Mouse (Mus musculus): ENCODE data around the gene Rhof. TPM values are rescaled to one million over a fixed set of nuclear protein-coding genes. Genes with fewer than 3 reads are reported as not detected.

Rhof gene
- polyA plus RNA-seq, 1 experiment from 2014 or later = 1.2 TPM

DNA sequence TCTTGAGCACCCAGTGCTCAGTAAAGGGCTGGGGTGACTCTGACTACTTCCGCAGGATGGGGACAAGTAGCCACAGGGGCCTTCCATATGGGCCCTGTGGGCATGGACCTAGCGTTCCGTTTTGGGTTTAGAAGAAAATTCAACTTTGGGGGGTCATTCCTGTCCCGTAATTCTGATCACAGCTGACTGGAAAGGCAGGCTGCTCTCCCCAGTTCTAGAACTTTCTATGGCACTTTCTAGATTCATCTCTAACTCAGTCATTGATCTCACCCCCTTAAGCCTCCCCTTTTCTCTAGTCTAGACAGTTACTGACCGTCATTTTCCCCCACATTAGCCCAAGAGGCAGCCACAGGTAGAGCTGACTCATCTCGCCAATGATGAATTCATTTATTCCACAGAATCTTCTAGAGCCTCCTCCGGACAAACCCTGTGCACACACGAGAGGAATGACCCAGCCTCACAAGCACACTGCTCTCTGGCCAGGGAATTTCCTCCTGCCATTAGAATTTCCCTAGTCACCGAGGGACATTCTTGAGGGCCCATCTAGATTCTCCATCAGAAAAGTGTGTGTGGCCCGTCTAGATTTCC lies 3.2 kb downstream of the Rhof start:
- H3K36me3 ChIP-seq (replicated peaks) = peaks cover 53% of the 10 kb centered on the region
- no peak for DNase-seq (ENCODE audit: low spot score)
- H3K4me1 ChIP-seq = peaks cover 40% of the 10 kb centered on the region
- H3K27ac ChIP-seq (replicated peaks) = no peak overlapping the region
- peaks cover 17% of the 10 kb centered on the region for H3K27me3 ChIP-seq (replicated peaks; ENCODE audit: low read depth, poor library complexity, severe bottlenecking)
- WGBS = 86% methylated on average over 10 of the region's 10 CpGs
- H3K9me3 ChIP-seq = no peaks in the 10 kb centered on the region
- H3K4me3 ChIP-seq = no peak overlapping the region

DNA sequence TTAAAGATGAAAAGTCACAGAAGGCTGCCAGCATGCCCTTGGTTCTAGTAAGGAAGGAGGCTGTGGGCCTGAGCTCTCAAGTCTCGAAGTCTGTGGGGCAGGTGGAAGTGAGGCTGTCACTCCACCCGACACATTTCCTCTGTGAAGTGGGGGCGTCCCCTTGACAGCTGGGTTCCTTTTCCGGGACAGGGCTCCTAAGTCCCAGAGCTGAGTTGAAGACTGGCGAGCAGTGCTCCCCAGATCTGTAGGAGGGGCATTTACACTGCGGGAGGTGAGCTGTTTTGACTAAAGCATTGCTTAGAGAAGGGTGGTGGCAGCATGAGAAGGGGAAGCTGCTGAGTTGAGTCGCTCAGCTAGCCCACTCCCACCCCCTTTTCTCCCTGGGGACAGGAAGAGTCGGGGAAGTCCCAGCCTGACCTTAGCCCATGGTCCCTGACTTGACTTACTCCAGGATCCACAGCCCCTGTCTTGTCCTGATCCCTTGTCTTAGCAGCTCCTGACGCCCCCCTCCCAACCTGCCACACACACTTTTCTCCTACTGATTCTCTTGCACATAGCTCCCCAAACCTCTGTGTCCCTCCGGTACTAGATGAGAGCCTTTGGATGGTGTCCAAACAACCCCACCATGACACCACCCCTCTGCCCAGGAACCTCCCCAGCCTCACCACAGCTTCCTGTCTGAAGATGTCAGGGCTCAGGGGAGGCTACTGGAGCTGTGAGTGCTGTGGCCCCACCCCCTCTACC lies 3.9 kb downstream of the Rhof start:
- Histone ChIP-seq H3K27ac (replicated peaks) (no peak overlapping the region), H3K27me3 (replicated peaks; ENCODE audit: low read depth, poor library complexity, severe bottlenecking) (peaks cover 17% of the 10 kb centered on the region), H3K4me3 (no peak overlapping the region), H3K4me1 (peaks cover 33% of the 10 kb centered on the region), H3K36me3 (replicated peaks) (peaks cover 52% of the 10 kb centered on the region), H3K9me3 (no peaks in the 10 kb centered on the region)
- no peak for DNase-seq (ENCODE audit: low spot score)
- WGBS = 57% methylated on average over 10 of the region's 10 CpGs

DNA sequence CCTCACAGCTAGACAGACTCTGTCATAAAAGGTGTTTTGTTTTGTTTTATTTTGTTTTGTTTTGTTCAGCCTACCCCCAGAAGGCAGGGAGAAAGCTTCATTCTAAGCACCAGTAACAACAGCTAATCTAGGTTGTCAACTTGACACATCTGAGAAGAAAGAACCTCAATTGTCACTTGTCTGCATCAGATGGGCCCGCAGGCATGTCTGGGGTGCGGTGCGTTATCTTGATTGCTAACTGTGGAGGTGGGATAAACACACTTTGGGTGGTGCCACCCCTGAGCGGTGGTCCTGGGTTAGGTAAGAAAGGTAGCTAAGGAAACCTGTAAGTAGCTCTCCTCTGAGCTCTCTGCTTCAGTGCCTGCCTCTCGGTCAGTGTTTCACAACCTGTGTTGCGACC lies 5.5 kb downstream of the Rhof start:
- H3K4me1 ChIP-seq = peaks cover 18% of the 10 kb centered on the region
- WGBS = 75% methylated on average over 6 of the region's 6 CpGs

DNA sequence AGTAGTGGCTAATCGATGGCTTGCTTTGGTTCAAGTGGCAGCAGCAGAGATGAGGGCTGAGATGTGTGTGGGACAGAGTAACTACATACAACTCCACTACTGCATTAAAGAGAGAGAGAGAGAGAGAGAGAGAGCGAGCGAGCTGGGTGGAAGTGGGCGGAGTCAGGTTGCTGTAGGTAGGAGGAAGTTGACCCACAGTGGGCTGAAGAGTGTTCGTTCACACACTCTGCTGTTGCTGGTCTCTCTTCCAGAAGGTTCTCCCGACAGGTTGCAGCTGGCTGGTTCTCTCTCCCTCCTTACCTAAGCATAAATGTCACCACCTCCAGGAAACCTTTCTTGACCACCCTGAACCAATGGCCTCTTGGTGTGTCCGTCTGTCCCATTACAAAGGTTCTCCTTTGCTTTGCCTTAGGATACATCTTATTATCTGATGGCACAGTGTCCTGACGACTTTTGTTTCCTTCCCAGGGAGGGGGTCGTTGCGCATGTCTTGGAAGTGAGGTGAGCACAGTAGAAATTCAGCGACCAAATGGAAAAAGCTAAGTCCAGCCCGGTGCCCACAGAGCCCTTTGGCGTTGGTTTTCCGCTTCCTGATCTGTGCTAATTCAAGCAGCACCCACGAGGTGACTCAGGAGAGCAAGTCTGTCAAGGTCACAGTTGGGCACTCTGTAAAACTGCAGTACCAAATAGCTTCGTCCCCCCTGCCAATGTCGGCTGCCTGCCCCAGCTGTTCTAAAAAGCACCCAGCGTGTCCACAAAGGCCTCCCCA lies 6.7 kb downstream of the Rhof start:
- Histone ChIP-seq H3K27me3 (replicated peaks; ENCODE audit: low read depth, poor library complexity, severe bottlenecking) (peaks cover 4% of the 10 kb centered on the region; the same call in 1 of the 2 replicates), H3K4me1 (peaks cover 10% of the 10 kb centered on the region; the same call in 1 of the 2 replicates), H3K9me3 (peaks cover 3% of the 10 kb centered on the region; the same call in 1 of the 2 replicates), H3K36me3 (replicated peaks) (peaks cover 54% of the 10 kb centered on the region), H3K27ac (replicated peaks) (no peak overlapping the region), H3K4me3 (no peak overlapping the region)
- WGBS = 85% methylated on average over 18 of the region's 18 CpGs
- DNase-seq (ENCODE audit: low spot score) = no peak

More for the DNA sequence above, 5.5 kb downstream of the Rhof start:
- Histone ChIP-seq H3K9me3 (peaks cover 3% of the 10 kb centered on the region; the same call in 1 of the 2 replicates), H3K4me3 (no peak overlapping the region), H3K36me3 (replicated peaks) (peaks cover 62% of the 10 kb centered on the region), H3K27ac (replicated peaks) (no peak overlapping the region), H3K27me3 (replicated peaks; ENCODE audit: low read depth, poor library complexity, severe bottlenecking) (peaks cover 15% of the 10 kb centered on the region)
- DNase-seq (ENCODE audit: low spot score) = no peak

DNA sequence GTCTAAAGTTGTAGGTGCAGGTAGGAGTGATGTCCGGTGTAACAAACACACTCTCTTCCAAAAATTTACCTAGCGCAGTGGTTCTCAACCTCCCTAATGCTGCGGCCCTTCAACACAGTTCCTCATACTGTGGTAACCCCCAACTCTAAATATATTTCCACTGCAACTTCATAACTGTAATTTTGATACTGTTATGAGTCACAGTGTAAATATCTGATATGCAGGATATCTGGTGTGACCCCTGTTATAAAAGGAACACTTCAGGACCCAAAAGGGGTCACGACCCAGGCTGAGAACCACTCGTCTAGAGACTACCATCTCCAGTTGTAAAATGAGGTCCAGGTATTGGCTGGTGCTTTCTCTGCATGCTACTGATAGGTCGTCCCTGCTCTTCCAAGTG lies 7.4 kb downstream of the Rhof start:
- WGBS = 82% methylated on average over 6 of the region's 6 CpGs
- Histone ChIP-seq H3K27ac (replicated peaks) (no peak overlapping the region), H3K36me3 (replicated peaks) (peaks cover 47% of the 10 kb centered on the region), H3K4me3 (no peak overlapping the region), H3K4me1 (peaks cover 11% of the 10 kb centered on the region; the same call in 1 of the 2 replicates), H3K27me3 (replicated peaks; ENCODE audit: low read depth, poor library complexity, severe bottlenecking) (no peaks in the 10 kb centered on the region; the same call in 1 of the 2 replicates), H3K9me3 (peaks cover 3% of the 10 kb centered on the region; the same call in 1 of the 2 replicates)
- DNase-seq (ENCODE audit: low spot score) = no peak

DNA sequence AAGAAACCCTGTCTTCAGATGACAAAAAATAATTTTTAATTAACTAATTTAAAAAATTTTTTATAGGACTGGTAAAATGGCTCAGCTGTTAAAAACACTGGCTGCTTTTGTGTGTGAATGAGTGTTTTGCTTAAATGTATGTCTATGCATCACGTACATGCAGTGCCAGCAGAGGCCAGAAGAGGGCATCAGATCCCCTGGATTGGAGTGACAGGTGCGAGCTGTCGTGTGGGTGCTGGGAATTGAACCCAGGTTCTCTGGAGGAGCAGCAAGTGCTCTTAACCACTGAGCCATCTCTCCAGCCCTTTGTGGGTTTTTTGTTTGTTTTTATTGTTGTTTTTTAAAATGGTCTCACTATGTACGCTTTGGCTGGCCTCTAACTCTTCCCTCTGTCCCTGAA lies 10.3 kb downstream of the Rhof start:
- H3K36me3 ChIP-seq (replicated peaks) = peaks cover 33% of the 10 kb centered on the region
- peaks cover 3% of the 10 kb centered on the region; the same call in 1 of the 2 replicates for H3K4me1 ChIP-seq
- no peaks in the 10 kb centered on the region for H3K27me3 ChIP-seq (replicated peaks; ENCODE audit: low read depth, poor library complexity, severe bottlenecking)
- peaks cover 3% of the 10 kb centered on the region; the same call in 1 of the 2 replicates for H3K9me3 ChIP-seq
- 89% methylated on average over 4 of the region's 4 CpGs for WGBS
- no peak for DNase-seq (ENCODE audit: low spot score)
- H3K27ac ChIP-seq (replicated peaks) = no peak overlapping the region
- no peak overlapping the region for H3K4me3 ChIP-seq

DNA sequence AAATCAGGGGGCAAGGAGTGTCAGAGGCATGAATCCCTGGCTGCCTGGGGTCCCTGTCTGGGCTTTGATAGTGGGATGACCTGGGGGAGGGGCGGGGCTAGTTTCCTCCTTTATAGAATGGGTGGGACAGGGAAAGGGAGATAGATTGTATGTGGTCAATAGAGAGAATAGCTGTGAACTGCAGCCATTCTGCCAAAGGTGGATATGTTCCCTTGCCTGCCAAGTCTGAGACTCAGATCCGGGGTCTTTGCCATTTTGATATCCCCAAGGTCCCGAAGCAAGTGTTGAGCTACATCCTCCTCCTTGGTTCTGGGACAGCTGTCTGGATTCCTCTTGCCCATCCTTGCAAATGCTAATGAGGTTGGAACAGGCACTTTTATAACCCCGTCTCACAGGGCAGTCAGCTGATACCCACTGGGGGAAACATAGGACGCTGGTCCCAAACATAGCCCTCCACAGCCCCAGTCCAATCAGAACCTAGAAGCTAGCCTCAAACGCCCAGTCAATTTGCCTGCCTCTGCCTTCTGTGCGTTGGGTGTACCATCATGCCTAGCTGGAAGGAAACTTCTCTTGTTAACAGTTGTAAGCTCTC lies 11.8 kb downstream of the Rhof start:
- Histone ChIP-seq H3K36me3 (replicated peaks) (peaks cover 25% of the 10 kb centered on the region), H3K9me3 (peaks cover 3% of the 10 kb centered on the region; the same call in 1 of the 2 replicates), H3K4me3 (no peak overlapping the region), H3K27me3 (replicated peaks; ENCODE audit: low read depth, poor library complexity, severe bottlenecking) (no peaks in the 10 kb centered on the region), H3K27ac (replicated peaks) (no peak overlapping the region; the same call in 1 of the 2 replicates), H3K4me1 (peaks cover 8% of the 10 kb centered on the region; the same call in 1 of the 2 replicates)
- no peak for DNase-seq (ENCODE audit: low spot score)
- WGBS = 69% methylated on average over 7 of the region's 7 CpGs

DNA sequence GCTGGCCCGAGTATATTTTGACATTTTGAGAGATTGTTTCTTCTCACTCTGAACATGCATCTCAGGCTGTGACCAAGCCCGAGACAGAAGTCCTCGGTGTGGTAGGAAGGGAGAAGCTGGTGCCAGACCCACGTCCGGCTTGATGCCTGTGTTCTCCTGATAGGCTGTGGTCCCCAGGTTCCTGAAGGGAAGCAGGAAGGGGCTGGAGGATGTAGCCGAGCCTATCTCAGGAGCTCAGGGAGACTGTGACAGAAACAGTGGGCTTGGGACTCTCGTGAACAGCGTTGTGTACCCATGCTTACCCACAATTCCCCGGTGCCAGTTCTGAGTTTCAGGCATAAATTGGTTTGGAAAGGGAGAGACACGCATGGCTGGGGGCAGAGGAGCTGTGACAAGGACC lies 13.7 kb downstream of the Rhof start:
- peaks cover 17% of the 10 kb centered on the region for H3K36me3 ChIP-seq (replicated peaks)
- no peak overlapping the region for H3K4me3 ChIP-seq
- peaks cover 9% of the 10 kb centered on the region; the same call in 1 of the 2 replicates for H3K4me1 ChIP-seq
- H3K27me3 ChIP-seq (replicated peaks; ENCODE audit: low read depth, poor library complexity, severe bottlenecking) = no peaks in the 10 kb centered on the region
- H3K27ac ChIP-seq (replicated peaks) = no peak overlapping the region
- peaks cover 3% of the 10 kb centered on the region; the same call in 1 of the 2 replicates for H3K9me3 ChIP-seq
- WGBS = 85% methylated on average over 10 of the region's 10 CpGs
- DNase-seq (ENCODE audit: low spot score) = no peak

DNA sequence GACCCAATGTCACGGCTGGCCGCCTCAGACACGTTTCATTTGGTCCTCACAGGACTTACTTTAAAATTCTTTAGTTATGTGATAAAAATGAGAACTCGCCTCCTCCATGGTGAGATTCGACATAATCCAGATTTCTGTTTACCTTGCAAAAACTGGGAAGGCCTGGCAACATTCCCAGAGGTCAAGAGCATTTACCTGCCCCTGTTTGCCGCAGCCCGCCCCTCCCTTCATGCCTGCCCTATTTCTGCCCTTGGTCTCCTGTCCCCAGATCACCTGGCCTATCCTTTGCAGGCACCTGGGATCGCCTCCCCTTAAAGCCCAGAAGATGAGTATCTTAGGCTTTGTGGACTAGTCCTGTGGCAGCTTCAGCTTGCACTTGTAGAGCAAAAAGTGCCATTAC lies 14.7 kb downstream of the Rhof start:
- peaks cover 8% of the 10 kb centered on the region for H3K36me3 ChIP-seq (replicated peaks)
- H3K4me1 ChIP-seq = peaks cover 9% of the 10 kb centered on the region; the same call in 1 of the 2 replicates
- no peaks in the 10 kb centered on the region for H3K27me3 ChIP-seq (replicated peaks; ENCODE audit: low read depth, poor library complexity, severe bottlenecking)
- 85% methylated on average over 8 of the region's 8 CpGs for WGBS
- DNase-seq (ENCODE audit: low spot score) = no peak
- no peak overlapping the region for H3K4me3 ChIP-seq
- H3K9me3 ChIP-seq = peaks cover 3% of the 10 kb centered on the region; the same call in 1 of the 2 replicates
- H3K27ac ChIP-seq (replicated peaks) = no peak overlapping the region

DNA sequence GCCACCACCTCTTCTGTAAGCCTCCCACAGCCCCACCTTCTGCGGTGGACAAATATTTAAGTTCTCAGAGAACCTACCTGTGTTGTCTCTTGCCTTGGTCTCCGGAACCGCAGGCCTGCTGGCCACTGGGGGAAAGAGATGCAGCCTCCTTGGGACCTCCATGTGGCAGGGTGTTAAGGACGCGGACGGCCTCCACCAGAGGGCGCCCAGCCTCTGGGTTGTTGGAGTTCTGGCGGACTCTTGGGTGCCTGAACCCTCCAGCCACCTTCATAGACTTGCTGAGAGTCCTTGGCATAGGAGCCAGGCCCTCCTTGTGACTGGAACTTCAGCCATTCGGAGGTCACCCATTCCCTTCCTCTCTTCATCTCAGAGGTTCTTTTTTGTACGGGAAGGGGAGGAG lies 15.2 kb downstream of the Rhof start:
- Histone ChIP-seq H3K27ac (replicated peaks) (0 out of 2 replicates have a peak overlapping the region, but pooled peaks have one; percentile 31), H3K4me1 (peaks cover 9% of the 10 kb centered on the region; the same call in 1 of the 2 replicates), H3K27me3 (replicated peaks; ENCODE audit: low read depth, poor library complexity, severe bottlenecking) (no peaks in the 10 kb centered on the region), H3K4me3 (no peak overlapping the region), H3K9me3 (no peaks in the 10 kb centered on the region), H3K36me3 (replicated peaks) (peaks cover 4% of the 10 kb centered on the region)
- DNase-seq (ENCODE audit: low spot score) = peak; percentile 83
- 15% methylated on average over 10 of the region's 10 CpGs for WGBS

DNA sequence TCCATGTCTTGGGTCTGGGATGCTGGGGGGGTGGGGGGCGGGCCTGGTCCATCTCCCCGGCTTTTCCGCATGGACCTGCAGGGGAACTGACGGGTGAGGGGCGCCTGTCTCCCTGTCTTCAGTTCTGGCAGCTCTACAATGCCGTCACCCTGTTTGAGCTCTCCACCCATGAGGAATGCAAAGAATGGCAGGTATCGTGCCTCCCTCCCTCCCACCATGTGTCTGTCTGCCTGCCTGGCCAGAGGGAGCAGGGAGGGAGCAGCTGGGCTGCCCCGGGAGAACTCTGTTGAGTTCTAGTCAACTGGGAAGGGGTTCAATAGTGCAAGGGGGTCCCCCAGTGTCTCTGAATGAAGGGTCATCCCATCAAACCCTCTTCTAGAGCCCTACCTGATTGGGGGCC lies 16.4 kb downstream of the Rhof start:
- 65% methylated on average over 8 of the region's 8 CpGs for whole genome bisulfite sequencing
- Histone ChIP-seq H3K4me1 (peaks cover 9% of the 10 kb centered on the region; the same call in 1 of the 2 replicates), H3K27me3 (replicated peaks; ENCODE audit: low read depth, poor library complexity, severe bottlenecking) (no peaks in the 10 kb centered on the region), H3K9me3 (no peaks in the 10 kb centered on the region), H3K36me3 (replicated peaks) (peaks cover 2% of the 10 kb centered on the region; the same call in 1 of the 2 replicates), H3K27ac (replicated peaks) (no peak overlapping the region), H3K4me3 (no peak overlapping the region)
- DNase-seq (ENCODE audit: low spot score) = no peak

DNA sequence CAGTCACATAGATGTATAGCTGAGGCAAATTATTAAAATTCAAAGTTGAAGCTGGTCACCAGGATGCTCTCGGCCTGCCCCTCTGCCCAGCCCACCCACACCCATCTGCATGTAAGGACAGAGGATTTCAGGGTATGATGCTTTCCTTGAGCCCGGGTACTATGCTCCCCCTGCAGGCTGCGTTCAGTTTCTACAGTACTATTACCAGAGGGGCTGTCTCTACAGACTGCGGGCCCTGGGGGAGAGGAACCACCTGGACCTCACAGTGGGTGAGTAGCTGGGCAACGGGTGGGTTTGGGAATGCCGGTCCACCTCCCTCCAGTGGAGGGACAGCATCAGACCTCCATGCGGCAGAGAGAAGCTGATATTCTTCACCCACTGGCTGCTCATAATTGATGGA lies 17.6 kb downstream of the Rhof start:
- no peaks in the 10 kb centered on the region for H3K27me3 ChIP-seq (replicated peaks; ENCODE audit: low read depth, poor library complexity, severe bottlenecking)
- no peak overlapping the region for H3K27ac ChIP-seq (replicated peaks)
- WGBS = 47% methylated on average over 7 of the region's 7 CpGs
- H3K4me3 ChIP-seq = no peak overlapping the region
- peaks cover 2% of the 10 kb centered on the region; the same call in 1 of the 2 replicates for H3K36me3 ChIP-seq (replicated peaks)
- H3K4me1 ChIP-seq = peaks cover 14% of the 10 kb centered on the region
- no peaks in the 10 kb centered on the region for H3K9me3 ChIP-seq
- DNase-seq (ENCODE audit: low spot score) = peak; percentile 43

All from embryonic facial prominence, embryonic 10.5 days (tissue).